Mouse (Mus musculus): Measurements from ENCODE around the gene Creld1.

GRCm38 (mm10) chr6:113473246-113473645, 9.9 kb upstream of the Creld1 start:
- TF ChIP-seq TAL1 (IDR thresholded peaks at IDR 0.05; ENCODE audit: low read length) (no peak), GATA1 (IDR thresholded peaks at IDR 0.05; ENCODE audit: low read length) (no peak)
